Comparison of ENCODE assay signal across 1 mouse cellular context in the genomic region with DNA sequence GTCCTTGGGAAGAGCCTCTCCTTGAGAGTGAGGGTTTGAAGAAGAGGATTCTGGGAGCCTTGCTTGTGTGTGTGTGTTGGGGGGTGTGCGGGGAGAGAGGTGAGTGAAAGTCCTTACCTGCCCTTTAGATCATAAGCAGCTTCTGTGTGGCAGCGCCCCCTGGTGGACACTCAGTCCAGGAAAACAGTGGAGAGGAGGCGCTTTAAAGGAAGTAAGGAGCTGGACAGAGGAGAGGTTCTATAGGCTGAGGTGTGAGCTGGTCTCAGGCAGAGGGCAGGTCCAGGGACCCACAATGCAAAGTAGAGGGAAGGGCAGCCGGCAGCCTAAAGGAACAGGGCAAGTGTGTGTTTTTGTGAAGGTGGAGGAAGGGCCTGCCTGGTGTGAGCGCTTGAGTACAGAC.
A peak's percentile ranks its signal among the peaks of the same experiment; 100 is the strongest.
TF ChIP-seq lines count a peak whose summit lies in the region.

No protein-coding gene starts in this region.

TF ChIP-seq in CH12.LX, 34 proteins besides CTCF, POLR2A, EP300 and RAD21:
- TF ChIP-seq ZC3H11A (IDR thresholded peaks at IDR 0.05; ENCODE audit: low read depth, low read length) (no peak), IRF4 (IDR thresholded peaks at IDR 0.05; ENCODE audit: low read depth, low read length) (no peak), CHD2 (IDR thresholded peaks at IDR 0.05; ENCODE audit: low read length) (no peak), ELF1 (IDR thresholded peaks at IDR 0.05; ENCODE audit: low read depth, low read length) (peak; percentile 53; the same call in 1 of the 2 replicates), MYC (IDR thresholded peaks at IDR 0.05; ENCODE audit: low read depth, low read length) (no peak), ZNF384 (IDR thresholded peaks at IDR 0.05; ENCODE audit: low read depth, low read length) (no peak), ZKSCAN1 (IDR thresholded peaks at IDR 0.05; ENCODE audit: borderline replicate concordance, low read depth, low read length) (no peak), MAFK (IDR thresholded peaks at IDR 0.05; ENCODE audit: insufficient replicate concordance, low read length) (no peak), SIN3A (IDR thresholded peaks at IDR 0.05; ENCODE audit: low read length) (no peak), SMC3 (IDR thresholded peaks at IDR 0.05; ENCODE audit: low read depth, low read length) (peak; percentile 91)
TF ChIP-seq in CH12.LX: peak in this region for 2.
